Mouse (Mus musculus) liver, embryonic 12.5 days (tissue): ENCODE measurements around the gene Rexo4. TPM values are rescaled to one million over a fixed set of nuclear protein-coding genes. Genes with fewer than 3 reads are reported as not detected.
A peak's percentile ranks its signal among the peaks of the same experiment; 100 is the strongest.

Source experiments
- ATAC-seq: fragments of 200-750 bp; cut with Nextera tagmentation; 2 replicates; pipeline ENCODE4 v1.8.0; 2017; ENCODE audit warnings: moderate number of reproducible peaks, mild to moderate bottlenecking, moderate library complexity
- H3K27ac ChIP-seq: fragments of 300-500 bp; sonication (generic); 2 replicates; pipeline ENCODE4 v1.5.1; 2016; ENCODE audit warnings: mild to moderate bottlenecking
- H3K27me3 ChIP-seq: fragments of 300-500 bp; sonication (generic); replicated peaks from 2 replicates; pipeline ENCODE4 v1.6.1; 2016; ENCODE audit warnings: mild to moderate bottlenecking, moderate library complexity
- H3K36me3 ChIP-seq: fragments of 300-500 bp; sonication (generic); 2 replicates; pipeline ENCODE4 v1.6.1; 2016; ENCODE audit warnings: mild to moderate bottlenecking, moderate library complexity
- H3K4me1 ChIP-seq: fragments of 300-500 bp; sonication (generic); 2 replicates; pipeline ENCODE4 v1.6.1; 2016
- H3K4me2 ChIP-seq: fragments of 300-500 bp; sonication (generic); 2 replicates; pipeline ENCODE4 v1.6.1; 2016; ENCODE audit warnings: mild to moderate bottlenecking, moderate library complexity
- H3K4me3 ChIP-seq: fragments of 300-500 bp; sonication (generic); 2 replicates; pipeline ENCODE4 v1.5.1; 2016; ENCODE audit warnings: mild to moderate bottlenecking, moderate library complexity
- H3K9ac ChIP-seq: fragments of 300-500 bp; sonication (generic); 2 replicates; pipeline ENCODE4 v1.6.1; 2016; ENCODE audit warnings: mild to moderate bottlenecking, moderate library complexity
- H3K9me3 ChIP-seq: fragments of 300-500 bp; sonication (generic); replicated peaks from 2 replicates; pipeline ENCODE4 v1.6.1; 2016; ENCODE audit warnings: mild to moderate bottlenecking, moderate library complexity
- WGBS: fragments of 180-500 bp; shearing (Covaris S2); methylation state at CpG from one replicate; pipeline ENCODE4 v1.1.7; 2016; ENCODE audit not compliant: insufficient replicate concordance; 5-methylcytosine and 5-hydroxymethylcytosine counted together
- polyA plus RNA-seq: library from polyadenylated mRNA; unstranded; fragments of >200 nt; fragmentation: Nextera tagmentation; extraction: Ambion mirVana; gene quantifications from 2 replicates; pipeline ENCODE4 v1.2.1, GENCODE M21; 2016

Gene Rexo4
- polyA plus RNA-seq, 1 experiment from 2014 or later: 33.8 TPM

GRCm38 (mm10) chr2:26967262-26967661 lies 3.1 kb upstream of the Rexo4 start:
- Histone ChIP-seq H3K9me3 (peaks cover 7% of the 10 kb centered on the region; the same call in 1 of the 2 replicates), H3K27ac (no peak overlapping the region), H3K4me2 (no peak overlapping the region), H3K9ac (no peak overlapping the region), H3K27me3 (peaks cover 3% of the 10 kb centered on the region; the same call in 1 of the 2 replicates), H3K4me1 (peaks cover 24% of the 10 kb centered on the region), H3K36me3 (peaks cover 6% of the 10 kb centered on the region), H3K4me3 (no peak overlapping the region)
- 65% methylated on average over 2 of the region's 2 CpGs for WGBS
- ATAC-seq: no peak

- Histone ChIP-seq H3K27ac (peak overlapping the region; percentile 96), H3K36me3 (peaks cover 30% of the 10 kb centered on the region), H3K9me3 (peaks cover 7% of the 10 kb centered on the region; the same call in 1 of the 2 replicates), H3K4me3 (peak overlapping the region; percentile 88), H3K4me1 (peaks cover 37% of the 10 kb centered on the region), H3K4me2 (peak overlapping the region; percentile 87), H3K27me3 (no peaks in the 10 kb centered on the region), H3K9ac (peak overlapping the region; percentile 87)
- 19% methylated on average over 14 of the region's 14 CpGs for WGBS
- ATAC-seq: peak; percentile 43
Measured at GRCm38 (mm10) chr2:26964724-26965370, 661 bp upstream of the Rexo4 start.

GRCm38 (mm10) chr2:26960756-26961155 lies 3.4 kb downstream of the Rexo4 start:
- no peaks in the 10 kb centered on the region for H3K9me3 ChIP-seq
- no peaks in the 10 kb centered on the region for H3K27me3 ChIP-seq
- no peak overlapping the region for H3K4me3 ChIP-seq
- H3K9ac ChIP-seq: no peak overlapping the region
- 76% methylated on average over 4 of the region's 4 CpGs for WGBS
- ATAC-seq: no peak
- no peak overlapping the region for H3K27ac ChIP-seq
- peaks cover 68% of the 10 kb centered on the region for H3K36me3 ChIP-seq
- peaks cover 42% of the 10 kb centered on the region for H3K4me1 ChIP-seq
- H3K4me2 ChIP-seq: no peak overlapping the region

GRCm38 (mm10) chr2:26957488-26957859 lies 6.7 kb downstream of the Rexo4 start:
- H3K4me1 ChIP-seq: peaks cover 20% of the 10 kb centered on the region
- H3K9ac ChIP-seq: no peak overlapping the region
- no peaks in the 10 kb centered on the region for H3K27me3 ChIP-seq
- no peaks in the 10 kb centered on the region for H3K9me3 ChIP-seq
- H3K4me2 ChIP-seq: no peak overlapping the region
- no peak for ATAC-seq
- peak overlapping the region; percentile 18; the same call in 1 of the 2 replicates for H3K27ac ChIP-seq
- WGBS: 77% methylated on average over 2 of the region's 2 CpGs
- H3K36me3 ChIP-seq: peaks cover 97% of the 10 kb centered on the region
- no peak overlapping the region for H3K4me3 ChIP-seq

GRCm38 (mm10) chr2:26956811-26957487 lies 7.2 kb downstream of the Rexo4 start:
- no peaks in the 10 kb centered on the region for H3K27me3 ChIP-seq
- 0 out of 2 replicates have a peak, but pooled peaks have one; percentile 50 for ATAC-seq
- H3K9me3 ChIP-seq: no peaks in the 10 kb centered on the region
- 0 out of 2 replicates have a peak overlapping the region, but pooled peaks have one; percentile 18 for H3K27ac ChIP-seq
- H3K4me3 ChIP-seq: no peak overlapping the region
- 88% methylated on average over 12 of the region's 12 CpGs for WGBS
- H3K9ac ChIP-seq: no peak overlapping the region
- H3K4me1 ChIP-seq: peaks cover 15% of the 10 kb centered on the region
- H3K4me2 ChIP-seq: no peak overlapping the region
- H3K36me3 ChIP-seq: peaks cover 97% of the 10 kb centered on the region

GRCm38 (mm10) chr2:26954735-26955395 lies 9.3 kb downstream of the Rexo4 start:
- Histone ChIP-seq H3K4me1 (0 out of 2 replicates have a peak, but pooled peaks cover 6% of the 10 kb centered on the region), H3K4me3 (no peak overlapping the region), H3K9me3 (no peaks in the 10 kb centered on the region), H3K9ac (no peak overlapping the region), H3K27ac (no peak overlapping the region), H3K27me3 (no peaks in the 10 kb centered on the region), H3K4me2 (no peak overlapping the region), H3K36me3 (peaks cover 97% of the 10 kb centered on the region)
- no peak for ATAC-seq
- 97% methylated on average over 2 of the region's 2 CpGs for WGBS

- Histone ChIP-seq H3K27ac (no peak overlapping the region), H3K36me3 (peaks cover 98% of the 10 kb centered on the region), H3K9me3 (no peaks in the 10 kb centered on the region), H3K4me2 (no peak overlapping the region), H3K9ac (no peak overlapping the region), H3K27me3 (no peaks in the 10 kb centered on the region), H3K4me3 (no peak overlapping the region), H3K4me1 (0 out of 2 replicates have a peak, but pooled peaks cover 1% of the 10 kb centered on the region)
- no peak for ATAC-seq
- 86% methylated on average over 8 of the region's 8 CpGs for WGBS
Measured at GRCm38 (mm10) chr2:26952866-26953265, 11.3 kb downstream of the Rexo4 start.

- WGBS: 78% methylated on average over 4 of the region's 4 CpGs
- no peak for ATAC-seq
- H3K9ac ChIP-seq: no peak overlapping the region
- no peaks in the 10 kb centered on the region for H3K4me1 ChIP-seq
- no peak overlapping the region for H3K27ac ChIP-seq
- no peak overlapping the region for H3K4me3 ChIP-seq
- no peak overlapping the region for H3K4me2 ChIP-seq
- H3K9me3 ChIP-seq: no peaks in the 10 kb centered on the region
- peaks cover 93% of the 10 kb centered on the region for H3K36me3 ChIP-seq
- H3K27me3 ChIP-seq: no peaks in the 10 kb centered on the region
Measured at GRCm38 (mm10) chr2:26952193-26952592, 12.0 kb downstream of the Rexo4 start.

- peaks cover 86% of the 10 kb centered on the region for H3K36me3 ChIP-seq
- H3K4me1 ChIP-seq: no peaks in the 10 kb centered on the region
- no peak overlapping the region for H3K4me2 ChIP-seq
- no peaks in the 10 kb centered on the region for H3K9me3 ChIP-seq
- WGBS: 83% methylated on average over 8 of the region's 8 CpGs
- no peak overlapping the region for H3K27ac ChIP-seq
- H3K27me3 ChIP-seq: no peaks in the 10 kb centered on the region
- no peak overlapping the region for H3K4me3 ChIP-seq
- H3K9ac ChIP-seq: no peak overlapping the region
- ATAC-seq: no peak
Measured at GRCm38 (mm10) chr2:26951346-26951905, 12.8 kb downstream of the Rexo4 start.

- Histone ChIP-seq H3K4me3 (no peak overlapping the region), H3K4me2 (no peak overlapping the region), H3K9me3 (no peaks in the 10 kb centered on the region), H3K27ac (no peak overlapping the region), H3K27me3 (0 out of 2 replicates have a peak, but pooled peaks cover 2% of the 10 kb centered on the region), H3K9ac (no peak overlapping the region), H3K4me1 (no peaks in the 10 kb centered on the region), H3K36me3 (peaks cover 76% of the 10 kb centered on the region)
- WGBS: 75% methylated on average over 2 of the region's 2 CpGs
- ATAC-seq: no peak
Measured at GRCm38 (mm10) chr2:26950411-26950810, 13.8 kb downstream of the Rexo4 start.

GRCm38 (mm10) chr2:26943253-26943652 lies 20.9 kb downstream of the Rexo4 start:
- 56% methylated on average over 3 of the region's 3 CpGs for WGBS
- H3K27me3 ChIP-seq: 0 out of 2 replicates have a peak, but pooled peaks cover 3% of the 10 kb centered on the region
- H3K4me1 ChIP-seq: peaks cover 6% of the 10 kb centered on the region; the same call in 1 of the 2 replicates
- no peak for ATAC-seq
- H3K36me3 ChIP-seq: peaks cover 5% of the 10 kb centered on the region
- no peak overlapping the region for H3K9ac ChIP-seq
- no peak overlapping the region for H3K27ac ChIP-seq
- H3K4me3 ChIP-seq: no peak overlapping the region
- no peak overlapping the region for H3K4me2 ChIP-seq
- H3K9me3 ChIP-seq: no peaks in the 10 kb centered on the region
